Mouse (Mus musculus) liver, embryonic 12.5 days (tissue): ENCODE results near the gene Ap5m1. TPM values are rescaled to one million over a fixed set of nuclear protein-coding genes. Genes with fewer than 3 reads are reported as not detected.

Source experiments
- ATAC-seq: fragments of 200-750 bp; cut with Nextera tagmentation; 2 replicates; pipeline ENCODE4 v1.8.0; 2017; ENCODE audit warnings: moderate number of reproducible peaks, mild to moderate bottlenecking, moderate library complexity
- H3K27ac ChIP-seq: fragments of 300-500 bp; sonication (generic); 2 replicates; pipeline ENCODE4 v1.5.1; 2016; ENCODE audit warnings: mild to moderate bottlenecking
- H3K27me3 ChIP-seq: fragments of 300-500 bp; sonication (generic); replicated peaks from 2 replicates; pipeline ENCODE4 v1.6.1; 2016; ENCODE audit warnings: mild to moderate bottlenecking, moderate library complexity
- H3K36me3 ChIP-seq: fragments of 300-500 bp; sonication (generic); 2 replicates; pipeline ENCODE4 v1.6.1; 2016; ENCODE audit warnings: mild to moderate bottlenecking, moderate library complexity
- H3K4me1 ChIP-seq: fragments of 300-500 bp; sonication (generic); 2 replicates; pipeline ENCODE4 v1.6.1; 2016
- H3K4me2 ChIP-seq: fragments of 300-500 bp; sonication (generic); 2 replicates; pipeline ENCODE4 v1.6.1; 2016; ENCODE audit warnings: mild to moderate bottlenecking, moderate library complexity
- H3K4me3 ChIP-seq: fragments of 300-500 bp; sonication (generic); 2 replicates; pipeline ENCODE4 v1.5.1; 2016; ENCODE audit warnings: mild to moderate bottlenecking, moderate library complexity
- H3K9ac ChIP-seq: fragments of 300-500 bp; sonication (generic); 2 replicates; pipeline ENCODE4 v1.6.1; 2016; ENCODE audit warnings: mild to moderate bottlenecking, moderate library complexity
- H3K9me3 ChIP-seq: fragments of 300-500 bp; sonication (generic); replicated peaks from 2 replicates; pipeline ENCODE4 v1.6.1; 2016; ENCODE audit warnings: mild to moderate bottlenecking, moderate library complexity
- WGBS: fragments of 180-500 bp; shearing (Covaris S2); methylation state at CpG from one replicate; pipeline ENCODE4 v1.1.7; 2016; ENCODE audit not compliant: insufficient replicate concordance; 5-methylcytosine and 5-hydroxymethylcytosine counted together
- polyA plus RNA-seq: library from polyadenylated mRNA; unstranded; fragments of >200 nt; fragmentation: Nextera tagmentation; extraction: Ambion mirVana; gene quantifications from 2 replicates; pipeline ENCODE4 v1.2.1, GENCODE M21; 2016

Gene Ap5m1
- polyA plus RNA-seq = 17.3 and 18.7 TPM in 2 replicates

DNA sequence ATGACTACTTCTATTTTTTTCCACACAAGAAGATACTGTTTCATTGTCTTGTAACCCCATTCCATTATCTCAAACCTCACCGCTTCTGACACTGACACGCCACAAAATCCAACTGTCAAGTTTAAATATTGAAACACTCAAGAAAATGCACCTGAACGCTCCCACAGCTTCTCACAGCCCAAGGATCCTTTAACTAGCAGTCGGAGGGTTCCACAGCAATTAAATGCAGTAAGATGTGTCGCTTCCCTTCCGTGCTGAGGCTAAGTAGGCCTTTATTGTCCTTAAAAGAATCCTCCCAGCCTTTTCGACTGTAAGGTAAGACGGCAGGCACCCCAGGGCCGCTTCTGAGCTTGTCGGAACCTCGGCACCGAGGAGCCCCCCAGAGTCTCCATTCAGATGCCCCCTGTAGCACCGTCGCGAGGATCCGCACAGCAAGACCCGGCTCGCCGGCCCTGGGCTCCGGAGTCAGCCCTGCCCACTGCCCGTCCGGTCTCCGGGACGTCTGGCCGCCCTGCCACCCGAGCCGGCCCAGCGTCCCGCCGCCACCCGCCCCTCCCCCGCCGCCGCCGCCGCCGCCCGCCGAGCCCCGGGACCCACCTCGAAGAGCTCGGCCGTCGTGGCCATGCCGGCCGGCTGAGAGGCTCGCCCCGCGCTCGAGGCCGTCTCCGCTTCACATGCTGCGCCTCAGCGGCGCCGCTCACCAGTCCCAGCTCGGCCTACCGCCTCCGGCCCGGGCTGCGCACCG lies at the start of gene Ap5m1:
Gene Ap5m1, plus strand, starts transcription at position 569 of the 745 bp plus-strand sequence.
- peak; percentile 73 for ATAC-seq
- H3K27ac ChIP-seq = peak within 1 kb of the TSS; percentile 99
- H3K9me3 ChIP-seq = no peaks in the 10 kb centered on the region
- no peaks in the 10 kb centered on the region for H3K36me3 ChIP-seq
- no peaks in the 10 kb centered on the region for H3K27me3 ChIP-seq
- H3K4me1 ChIP-seq = peaks cover 39% of the 10 kb centered on the region
- peak within 1 kb of the TSS; percentile 78 for H3K4me2 ChIP-seq
- WGBS = 3% methylated on average over 60 of the region's 62 CpGs
- peak within 1 kb of the TSS; percentile 92 for H3K4me3 ChIP-seq
- peak within 1 kb of the TSS; percentile 96 for H3K9ac ChIP-seq

DNA sequence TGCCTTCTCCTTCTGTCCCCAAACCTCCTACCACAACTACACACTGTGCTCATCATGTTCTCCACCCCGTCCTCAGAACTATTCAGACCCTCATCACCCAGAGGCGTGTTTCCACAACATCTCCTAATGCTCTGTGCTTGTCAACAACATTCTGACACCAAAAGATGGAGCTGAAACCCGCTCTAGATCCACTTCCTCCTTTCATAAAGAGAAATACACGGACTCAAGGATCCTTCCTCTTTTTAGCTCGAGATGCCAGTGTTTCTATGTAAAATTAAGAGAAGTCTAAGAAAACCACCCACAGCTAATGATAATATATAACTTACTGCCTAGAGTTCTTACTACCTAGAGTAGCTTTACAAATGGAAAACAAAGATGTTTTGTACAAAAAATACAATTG lies 46.1 kb upstream of the Ap5m1 start:
- WGBS = 52% methylated on average over 5 of the region's 5 CpGs
- Histone ChIP-seq H3K4me2 (no peak overlapping the region), H3K27me3 (no peaks in the 10 kb centered on the region), H3K9me3 (no peaks in the 10 kb centered on the region), H3K4me1 (no peaks in the 10 kb centered on the region), H3K9ac (no peak overlapping the region), H3K4me3 (no peak overlapping the region), H3K27ac (no peak overlapping the region), H3K36me3 (peaks cover 38% of the 10 kb centered on the region)
- ATAC-seq = no peak

DNA sequence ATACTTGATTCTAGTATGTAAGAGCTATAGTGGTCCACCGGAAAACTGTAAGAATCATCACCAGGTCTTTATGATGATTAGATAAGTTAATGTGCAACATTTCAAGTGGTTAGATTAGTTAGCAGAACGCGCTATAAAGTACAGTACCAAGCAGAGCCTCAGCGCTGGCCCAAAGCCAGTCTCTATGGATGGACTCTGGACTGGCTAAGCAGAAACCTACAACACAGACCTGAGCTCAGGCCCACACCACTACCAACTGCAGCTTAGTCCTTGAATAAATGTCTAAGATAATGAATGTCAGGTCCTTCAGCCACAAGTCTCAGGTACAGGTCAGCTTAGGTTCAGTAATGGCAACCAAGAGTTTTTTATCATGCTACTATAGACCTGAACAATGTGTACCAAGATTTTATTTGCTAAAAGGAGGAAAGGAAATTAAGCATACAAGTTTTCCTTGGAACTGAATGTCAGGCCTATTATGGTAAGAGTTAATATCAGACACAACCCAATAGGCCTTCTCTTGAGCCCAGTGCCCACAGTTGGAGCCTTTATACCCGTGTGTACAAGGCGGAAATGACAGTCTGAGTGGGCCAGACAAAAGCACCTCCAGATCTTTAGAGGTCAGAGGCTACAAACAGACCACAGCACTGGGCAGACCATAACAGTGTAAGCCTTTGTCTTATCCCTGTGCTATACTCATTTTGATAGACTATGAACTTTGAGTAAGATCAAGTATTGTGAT lies 38.7 kb upstream of the Ap5m1 start:
- Histone ChIP-seq H3K27ac (no peak overlapping the region), H3K36me3 (peaks cover 30% of the 10 kb centered on the region), H3K9me3 (no peaks in the 10 kb centered on the region), H3K4me2 (no peak overlapping the region), H3K27me3 (no peaks in the 10 kb centered on the region), H3K4me3 (no peak overlapping the region), H3K9ac (no peak overlapping the region), H3K4me1 (no peaks in the 10 kb centered on the region)
- ATAC-seq = no peak
- 81% methylated on average over 6 of the region's 6 CpGs for WGBS

DNA sequence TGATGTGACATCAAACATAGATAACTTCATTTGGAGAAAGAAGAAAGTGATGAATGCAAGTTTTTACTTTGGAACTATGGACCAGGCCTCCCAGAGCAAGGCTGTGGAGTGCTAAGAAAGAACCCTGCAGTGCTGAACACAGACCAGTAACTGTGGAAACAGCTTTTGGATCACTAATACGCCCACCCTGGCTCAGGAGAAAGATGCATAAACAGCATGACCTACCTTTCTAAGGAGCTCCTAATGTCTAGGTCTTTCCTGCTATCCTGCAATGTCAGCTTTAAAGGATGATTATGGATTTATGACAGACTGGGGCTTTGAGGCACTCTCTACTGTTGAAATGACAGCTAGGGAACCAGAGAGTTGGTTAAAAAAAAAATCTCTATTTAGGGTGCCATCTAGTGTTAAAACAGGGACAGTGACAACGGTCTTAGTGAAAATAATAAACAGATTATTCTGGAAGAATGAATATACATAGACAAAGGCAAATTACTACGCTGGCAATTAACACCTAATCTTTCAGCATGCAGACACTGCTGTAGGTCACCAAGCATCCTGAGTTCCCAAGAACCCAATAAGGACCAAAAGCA lies 38.0 kb upstream of the Ap5m1 start:
- WGBS = 81% methylated on average over 3 of the region's 3 CpGs
- Histone ChIP-seq H3K4me2 (no peak overlapping the region), H3K4me1 (no peaks in the 10 kb centered on the region), H3K27ac (no peak overlapping the region), H3K9ac (no peak overlapping the region), H3K4me3 (no peak overlapping the region), H3K9me3 (no peaks in the 10 kb centered on the region), H3K27me3 (no peaks in the 10 kb centered on the region), H3K36me3 (peaks cover 31% of the 10 kb centered on the region)
- no peak for ATAC-seq

DNA sequence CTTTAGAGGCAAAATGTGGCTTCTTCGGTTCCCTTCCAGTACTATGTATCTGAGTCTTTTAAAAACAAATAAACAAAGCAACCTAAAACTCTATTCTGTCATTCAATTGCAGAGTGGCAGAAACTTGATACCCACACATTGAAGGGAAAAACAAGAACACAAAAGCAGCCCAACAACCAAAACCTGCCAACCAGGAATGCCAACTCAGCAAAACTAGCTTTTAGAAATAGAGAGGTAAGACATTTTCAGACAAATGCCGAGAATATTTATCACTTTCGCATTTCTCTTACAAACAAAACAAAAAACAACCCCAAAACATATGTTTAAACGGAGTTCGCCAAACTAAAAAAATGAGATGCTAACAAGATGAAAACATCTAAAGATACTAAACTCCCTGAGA lies 36.9 kb upstream of the Ap5m1 start:
- no peak overlapping the region for H3K9ac ChIP-seq
- no peak overlapping the region for H3K27ac ChIP-seq
- 88% methylated on average over 5 of the region's 5 CpGs for WGBS
- ATAC-seq = no peak
- H3K27me3 ChIP-seq = no peaks in the 10 kb centered on the region
- no peaks in the 10 kb centered on the region for H3K4me1 ChIP-seq
- no peaks in the 10 kb centered on the region for H3K9me3 ChIP-seq
- H3K4me2 ChIP-seq = no peak overlapping the region
- H3K36me3 ChIP-seq = peaks cover 36% of the 10 kb centered on the region
- H3K4me3 ChIP-seq = no peak overlapping the region

DNA sequence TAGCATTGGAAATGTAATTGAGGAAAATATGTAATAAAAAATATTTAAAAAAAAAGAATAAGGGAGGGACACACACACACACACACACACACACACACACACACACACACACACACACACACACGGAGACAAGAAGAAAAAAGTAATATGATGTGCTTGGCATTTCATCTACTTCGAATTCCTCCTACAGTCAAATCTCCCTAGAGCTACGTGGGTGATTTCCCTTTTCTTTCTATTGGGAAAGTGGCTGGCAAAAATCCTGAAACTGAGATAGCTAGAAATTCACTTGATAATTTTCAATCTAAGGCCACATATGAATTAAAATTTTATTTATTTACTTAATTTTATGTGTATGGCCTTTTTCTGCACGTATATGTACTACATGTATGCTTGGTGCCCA lies 20.3 kb upstream of the Ap5m1 start:
- no peak for ATAC-seq
- Histone ChIP-seq H3K4me2 (no peak overlapping the region), H3K9me3 (no peaks in the 10 kb centered on the region), H3K9ac (no peak overlapping the region), H3K4me1 (peaks cover 10% of the 10 kb centered on the region), H3K4me3 (no peak overlapping the region), H3K36me3 (peaks cover 19% of the 10 kb centered on the region; the same call in 1 of the 2 replicates), H3K27ac (no peak overlapping the region), H3K27me3 (no peaks in the 10 kb centered on the region)
- WGBS = 86% methylated on average over 4 of the region's 4 CpGs

DNA sequence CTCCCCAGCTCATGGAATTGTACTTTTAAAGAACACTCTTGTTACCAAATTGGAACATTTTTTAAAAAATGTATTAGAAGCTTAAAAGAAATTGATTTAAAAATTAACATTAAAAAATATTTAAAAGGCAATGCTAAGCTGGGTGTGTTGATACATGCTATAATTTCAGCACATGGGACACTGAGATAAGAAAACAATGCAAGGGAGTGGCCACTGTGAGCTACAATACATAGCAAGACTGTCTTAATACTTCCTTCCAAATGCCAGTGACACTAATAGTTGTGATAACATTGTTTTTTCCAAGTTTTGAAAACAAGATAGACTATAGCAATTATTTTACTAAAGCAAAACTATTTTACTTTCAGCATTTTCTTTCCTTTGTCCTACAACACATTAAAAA lies 16.4 kb upstream of the Ap5m1 start:
- no peaks in the 10 kb centered on the region for H3K27me3 ChIP-seq
- H3K9ac ChIP-seq = no peak overlapping the region
- no peak overlapping the region for H3K4me3 ChIP-seq
- peaks cover 10% of the 10 kb centered on the region for H3K4me1 ChIP-seq
- H3K36me3 ChIP-seq = peaks cover 15% of the 10 kb centered on the region; the same call in 1 of the 2 replicates
- no peak overlapping the region for H3K27ac ChIP-seq
- H3K4me2 ChIP-seq = no peak overlapping the region
- H3K9me3 ChIP-seq = no peaks in the 10 kb centered on the region
- ATAC-seq = peak; percentile 67; the same call in 1 of the 2 replicates

DNA sequence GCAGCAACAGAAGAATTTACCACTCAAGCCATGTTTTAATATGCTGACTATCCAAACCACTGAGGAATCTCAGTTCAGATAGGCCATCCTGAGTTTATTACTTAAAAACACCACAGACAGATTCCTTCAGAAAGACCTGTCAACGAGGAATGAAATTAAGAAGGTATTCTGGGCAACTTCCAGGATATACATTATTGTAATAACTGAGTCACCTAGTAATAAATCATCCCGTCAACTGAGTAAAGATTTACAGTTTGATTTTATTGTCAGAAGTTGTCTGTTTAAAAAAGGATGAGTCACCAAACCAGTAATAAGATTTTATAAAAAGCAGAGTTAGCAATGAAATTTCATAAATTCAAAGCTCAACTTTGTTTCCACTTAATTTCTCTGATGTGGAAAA lies 2.1 kb upstream of the Ap5m1 start:
- H3K4me3 ChIP-seq = no peak overlapping the region
- peak overlapping the region; percentile 10; the same call in 1 of the 2 replicates for H3K9ac ChIP-seq
- ATAC-seq = no peak
- peaks cover 31% of the 10 kb centered on the region for H3K4me1 ChIP-seq
- H3K27ac ChIP-seq = no peak overlapping the region
- WGBS = 69% methylated on average over 2 of the region's 2 CpGs
- no peaks in the 10 kb centered on the region; the same call in 1 of the 2 replicates for H3K36me3 ChIP-seq
- peak overlapping the region; percentile 78 for H3K4me2 ChIP-seq
- no peaks in the 10 kb centered on the region for H3K27me3 ChIP-seq
- H3K9me3 ChIP-seq = no peaks in the 10 kb centered on the region

DNA sequence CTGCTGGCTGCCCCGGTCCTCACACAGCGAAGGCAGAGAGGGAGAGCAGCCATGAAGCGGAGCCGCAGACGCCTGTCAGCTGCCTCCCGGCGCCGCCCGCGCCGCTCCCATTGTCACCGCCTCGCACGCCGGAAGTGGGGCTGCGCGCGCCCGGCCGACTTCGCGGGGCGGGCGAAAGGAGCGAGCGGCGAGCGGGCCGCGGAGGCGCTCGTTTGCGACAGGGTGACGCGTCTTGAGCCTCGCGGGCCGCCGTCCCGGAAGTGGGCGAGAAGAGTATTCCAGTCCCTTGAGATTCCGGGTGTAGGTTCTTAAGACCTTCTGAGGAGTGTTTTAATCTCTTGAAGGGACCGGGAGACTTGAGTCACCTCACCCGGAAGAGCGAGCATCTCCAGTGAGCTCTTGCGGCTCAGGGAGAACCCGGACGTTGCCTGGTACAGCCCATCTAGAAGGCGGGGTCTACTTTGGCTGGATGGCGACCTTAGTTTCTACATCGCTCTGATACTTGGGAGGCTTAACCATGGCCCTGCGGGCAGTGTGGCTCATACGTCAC lies 452 bp downstream of the Ap5m1 start, which contains the start of gene Exoc5:
Gene Exoc5, minus strand, starts transcription at position 380 of the 550 bp plus-strand sequence.
- H3K9ac ChIP-seq = peak within 1 kb of the TSS; percentile 96
- peak within 1 kb of the TSS; percentile 92 for H3K4me3 ChIP-seq
- peaks cover 39% of the 10 kb centered on the region for H3K4me1 ChIP-seq
- ATAC-seq = peak; percentile 95
- under 1% methylated on average over 53 of the region's 53 CpGs for WGBS
- H3K27ac ChIP-seq = peak within 1 kb of the TSS; percentile 99
- no peaks in the 10 kb centered on the region for H3K36me3 ChIP-seq
- no peaks in the 10 kb centered on the region for H3K9me3 ChIP-seq
- no peaks in the 10 kb centered on the region for H3K27me3 ChIP-seq
- H3K4me2 ChIP-seq = peak within 1 kb of the TSS; percentile 78

DNA sequence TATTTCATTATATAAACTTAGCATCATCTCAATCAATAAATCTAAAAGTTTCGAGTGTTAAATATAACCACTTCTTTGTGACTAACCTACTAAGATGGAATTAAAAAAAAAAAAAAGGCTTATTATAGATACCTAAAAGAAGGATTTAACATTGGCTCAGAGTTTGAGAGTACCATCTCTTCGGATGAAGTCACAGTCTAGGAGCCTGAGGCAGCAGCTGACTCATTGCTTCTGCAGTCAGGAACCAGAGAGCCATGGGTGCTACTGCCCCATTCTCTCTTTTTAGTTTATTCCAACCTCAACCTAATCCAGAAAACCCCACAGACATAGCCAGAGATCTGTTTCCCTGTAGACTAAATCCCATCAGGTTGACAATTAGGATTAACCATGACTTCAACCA lies 6.9 kb downstream of the Ap5m1 start:
- H3K27me3 ChIP-seq = no peaks in the 10 kb centered on the region
- WGBS = 80% methylated on average over 2 of the region's 2 CpGs
- peaks cover 24% of the 10 kb centered on the region for H3K36me3 ChIP-seq
- H3K9ac ChIP-seq = no peak overlapping the region
- peaks cover 16% of the 10 kb centered on the region for H3K4me1 ChIP-seq
- no peak for ATAC-seq
- no peaks in the 10 kb centered on the region for H3K9me3 ChIP-seq
- no peak overlapping the region for H3K4me2 ChIP-seq
- no peak overlapping the region for H3K27ac ChIP-seq
- H3K4me3 ChIP-seq = no peak overlapping the region

DNA sequence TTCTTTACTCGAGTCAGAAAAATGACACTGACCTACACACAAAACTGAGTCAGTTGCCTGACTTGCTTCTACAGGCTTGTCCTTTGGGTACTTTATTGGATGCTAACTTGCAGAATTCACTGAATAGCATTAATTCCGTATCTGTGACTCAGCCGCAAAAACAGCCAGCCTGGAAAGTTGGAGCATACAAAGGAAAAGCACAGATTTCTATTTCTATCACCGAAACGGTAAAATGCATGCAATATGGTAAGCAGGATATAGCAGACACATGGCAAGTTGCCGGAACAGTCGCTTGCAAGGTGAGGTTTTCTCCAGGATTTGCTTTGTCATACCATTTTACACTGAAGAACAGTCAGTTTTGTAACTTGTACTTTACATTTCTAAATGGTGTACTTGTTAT lies 8.0 kb downstream of the Ap5m1 start:
- Histone ChIP-seq H3K9ac (no peak overlapping the region), H3K4me2 (no peak overlapping the region), H3K27me3 (no peaks in the 10 kb centered on the region), H3K36me3 (peaks cover 24% of the 10 kb centered on the region), H3K4me1 (peaks cover 11% of the 10 kb centered on the region; the same call in 1 of the 2 replicates), H3K4me3 (no peak overlapping the region), H3K9me3 (no peaks in the 10 kb centered on the region), H3K27ac (no peak overlapping the region)
- 83% methylated on average over 7 of the region's 7 CpGs for WGBS
- ATAC-seq = no peak

DNA sequence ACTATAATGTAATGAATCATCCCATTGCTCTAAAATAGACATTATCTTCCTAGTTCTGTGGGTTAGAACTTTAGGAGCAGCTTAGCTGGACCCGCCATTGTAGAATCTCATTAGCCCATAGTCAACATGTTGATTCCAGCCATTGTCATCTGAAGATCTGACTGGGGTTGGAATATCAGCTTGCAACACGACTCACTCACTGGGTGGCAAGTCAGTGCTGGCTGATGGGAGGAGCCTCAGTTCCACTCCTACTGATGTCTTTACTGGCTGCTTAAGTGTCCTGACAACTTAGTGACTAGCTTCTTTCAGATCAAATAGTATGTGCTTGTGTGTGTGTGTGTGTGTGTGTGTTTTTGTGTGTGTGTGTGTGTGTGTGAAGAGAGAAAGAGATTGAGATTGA lies 8.5 kb downstream of the Ap5m1 start:
- peaks cover 9% of the 10 kb centered on the region; the same call in 1 of the 2 replicates for H3K4me1 ChIP-seq
- H3K4me3 ChIP-seq = no peak overlapping the region
- H3K9me3 ChIP-seq = no peaks in the 10 kb centered on the region
- peaks cover 27% of the 10 kb centered on the region for H3K36me3 ChIP-seq
- H3K27me3 ChIP-seq = no peaks in the 10 kb centered on the region
- H3K9ac ChIP-seq = no peak overlapping the region
- 62% methylated on average over 2 of the region's 2 CpGs for WGBS
- no peak for ATAC-seq
- H3K27ac ChIP-seq = no peak overlapping the region
- no peak overlapping the region for H3K4me2 ChIP-seq
